Mouse (Mus musculus): Measurements from ENCODE around the gene Acadsb.

- no peak for TF ChIP-seq POLR2A (IDR thresholded peaks at IDR 0.05; ENCODE audit: low read depth, low read length)
- TF ChIP-seq CTCF (IDR thresholded peaks at IDR 0.05; ENCODE audit: borderline replicate concordance, insufficient read depth, low read length): no peak
Measured at GRCm38 (mm10) chr7:131411221-131411940, 980 bp downstream of the Acadsb start.
